Mouse (Mus musculus) cerebellum, adult 11 months (tissue): ENCODE results near the gene Olfr1491.
A peak's percentile ranks its signal among the peaks of the same experiment; 100 is the strongest.

Experiments used
- DNase-seq: peaks from one replicate; pipeline ENCODE4 v3.0.0; 2022

Olfr1491 gene

DNA sequence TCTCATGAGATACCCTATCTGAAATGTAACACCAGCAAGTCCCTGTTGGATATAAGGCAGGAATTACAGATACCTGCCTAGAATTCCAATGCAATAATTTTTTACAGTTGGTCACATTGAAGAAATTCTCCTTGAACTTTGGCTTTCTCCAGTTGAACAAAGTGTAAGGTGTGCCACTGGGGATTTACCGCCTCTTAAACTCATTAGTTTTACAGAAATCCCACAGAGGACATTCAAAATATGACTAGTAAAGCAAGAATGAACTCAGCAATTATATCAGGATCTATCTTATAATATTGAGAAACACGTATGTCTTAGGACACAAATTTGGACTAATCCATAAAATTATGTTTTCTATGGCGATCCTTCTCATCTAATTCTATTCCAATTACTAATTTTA lies at the start of gene Olfr1491:
Olfr1491 (plus strand) TSS at position 301 of the 400 bp plus-strand sequence.
- DNase-seq = no peak

DNA sequence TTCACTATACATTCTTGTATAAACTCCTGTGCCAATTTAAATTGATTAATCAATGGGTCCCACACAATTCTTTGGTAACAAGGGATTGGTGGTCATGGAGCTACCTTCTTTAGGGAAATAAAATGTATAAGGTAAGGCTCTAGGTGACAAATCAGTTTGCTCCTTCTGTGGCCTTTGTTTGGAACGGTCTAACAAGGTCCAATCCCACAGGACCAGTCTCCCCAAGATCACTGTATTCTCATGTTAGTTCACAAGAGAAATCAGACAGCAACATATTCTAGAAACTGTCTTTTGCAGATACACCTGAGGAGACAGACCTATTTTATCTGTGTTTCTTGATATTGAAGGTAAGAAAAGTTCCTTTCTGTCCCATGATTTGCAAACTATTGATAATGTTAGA lies 46.3 kb upstream of the Olfr1491 start, which contains the start of gene Olfr1490:
Olfr1490 (plus strand) TSS at position 301 of the 400 bp plus-strand sequence.
- no peak for DNase-seq

DNA sequence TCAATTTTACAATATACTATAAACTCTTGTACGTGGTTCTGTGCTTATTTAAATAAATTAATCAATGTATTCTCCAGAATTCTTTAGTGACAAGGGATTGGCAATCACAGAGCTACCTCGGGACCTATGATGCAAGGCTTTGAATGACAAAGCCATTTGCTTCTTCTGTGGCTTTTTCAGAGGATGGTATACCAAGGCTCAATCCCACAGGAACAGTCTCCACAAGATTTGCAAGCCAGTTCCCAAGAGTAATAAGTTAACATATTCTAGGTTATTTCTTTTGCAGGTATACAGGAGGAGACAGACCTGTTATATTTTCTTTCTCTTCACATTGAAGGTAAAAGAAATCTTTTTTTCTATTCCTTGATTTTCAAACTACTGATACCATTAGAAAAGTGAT lies 25.9 kb downstream of the Olfr1491 start, which contains the start of gene Olfr1493-ps1:
Olfr1493-ps1 (plus strand) TSS at position 301 of the 400 bp plus-strand sequence.
- DNase-seq = no peak

- no peak for DNase-seq
Observed at GRCm38 (mm10) chr19:13739428-13739827, 42.4 kb downstream of the Olfr1491 start, which contains the start of gene Olfr1494. Olfr1494 (plus strand) TSS chr19:13739728.

DNA sequence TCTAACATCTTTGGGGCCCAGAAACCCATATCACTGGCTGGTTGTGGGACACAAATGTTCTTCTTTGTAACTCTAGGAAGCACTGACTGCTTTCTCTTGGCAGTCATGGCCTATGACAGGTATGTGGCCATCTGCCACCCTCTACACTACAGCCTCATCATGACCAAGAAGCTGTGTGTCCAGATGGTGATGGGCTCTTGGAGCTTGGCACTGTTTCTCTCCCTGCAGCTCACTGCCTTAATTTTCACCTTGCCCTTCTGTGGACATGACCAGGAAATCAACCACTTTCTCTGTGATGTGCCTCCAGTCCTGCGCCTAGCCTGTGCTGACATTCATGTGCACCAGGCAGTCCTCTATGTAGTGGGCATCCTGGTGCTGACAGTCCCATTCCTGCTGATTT lies 52.3 kb downstream of the Olfr1491 start:
- DNase-seq = peak; percentile 20
